Mouse (Mus musculus) intestine, embryonic 14.5 days (tissue): ENCODE data around the gene Agtpbp1. TPM values are rescaled to one million over a fixed set of nuclear protein-coding genes. Genes with fewer than 3 reads are reported as not detected.
A peak's percentile ranks its signal among the peaks of the same experiment; 100 is the strongest.

Experiments
- ATAC-seq: fragments of 200-750 bp; cut with Nextera tagmentation; replicated peaks from 2 replicates; pipeline ENCODE4 v1.8.0; 2017; ENCODE audit warnings: low read depth, moderate number of reproducible peaks, moderate TSS enrichment, moderate library complexity; ENCODE audit not compliant: low FRiP score, low TSS enrichment
- DNase-seq: peaks from one replicate; pipeline ENCODE4 v3.0.0-alpha.2; 2018; ENCODE audit warnings: low spot score
- H3K27ac ChIP-seq: fragments of 300-500 bp; sonication (generic); 2 replicates; pipeline ENCODE4 v1.5.1; 2014; ENCODE audit warnings: low read depth, mild to moderate bottlenecking, control low read depth
- H3K27me3 ChIP-seq: fragments of 300-500 bp; sonication (generic); replicated peaks from 2 replicates; pipeline ENCODE4 v1.6.1; 2014; ENCODE audit warnings: low read length, control low read depth; ENCODE audit not compliant: control insufficient read depth, insufficient read depth
- H3K36me3 ChIP-seq: fragments of 300-500 bp; sonication (generic); 2 replicates; pipeline ENCODE4 v1.6.1; 2014; ENCODE audit warnings: low read length, control low read depth; ENCODE audit not compliant: control insufficient read depth, insufficient read depth
- H3K4me1 ChIP-seq: fragments of 300-500 bp; sonication (generic); replicated peaks from 2 replicates; pipeline ENCODE4 v1.6.1; 2014; ENCODE audit warnings: low read length, control low read depth, mixed read lengths; ENCODE audit not compliant: control insufficient read depth, insufficient read depth
- H3K4me2 ChIP-seq: fragments of 300-500 bp; sonication (generic); 2 replicates; pipeline ENCODE4 v1.6.1; 2014; ENCODE audit warnings: low read length
- H3K4me3 ChIP-seq: fragments of 300-500 bp; sonication (generic); 2 replicates; pipeline ENCODE4 v1.5.1; 2014; ENCODE audit warnings: low read depth, low read length, control low read depth, mixed read lengths
- H3K9ac ChIP-seq: fragments of 300-500 bp; sonication (generic); 2 replicates; pipeline ENCODE4 v1.6.1; 2014; ENCODE audit warnings: mild to moderate bottlenecking, low read length
- H3K9me3 ChIP-seq: fragments of 300-500 bp; sonication (generic); 2 replicates; pipeline ENCODE4 v1.6.1; 2016; ENCODE audit warnings: low read length, control low read depth; ENCODE audit not compliant: control insufficient read depth
- WGBS: fragments of 180-500 bp; shearing (Covaris S2); extraction: QIAGEN DNeasy Blood & Tissue Kit; methylation state at CpG from one replicate; pipeline ENCODE4 v1.1.7; 2014; 5-methylcytosine and 5-hydroxymethylcytosine counted together
- polyA plus RNA-seq: library from polyadenylated mRNA; unstranded; fragments of >200 nt; fragmentation: Nextera tagmentation; extraction: Ambion mirVana; gene quantifications from 2 replicates; pipeline ENCODE4 v1.2.1, GENCODE M21; 2014

Gene Agtpbp1
- polyA plus RNA-seq, 1 experiment from 2014 or later, result 22.5 TPM

DNA sequence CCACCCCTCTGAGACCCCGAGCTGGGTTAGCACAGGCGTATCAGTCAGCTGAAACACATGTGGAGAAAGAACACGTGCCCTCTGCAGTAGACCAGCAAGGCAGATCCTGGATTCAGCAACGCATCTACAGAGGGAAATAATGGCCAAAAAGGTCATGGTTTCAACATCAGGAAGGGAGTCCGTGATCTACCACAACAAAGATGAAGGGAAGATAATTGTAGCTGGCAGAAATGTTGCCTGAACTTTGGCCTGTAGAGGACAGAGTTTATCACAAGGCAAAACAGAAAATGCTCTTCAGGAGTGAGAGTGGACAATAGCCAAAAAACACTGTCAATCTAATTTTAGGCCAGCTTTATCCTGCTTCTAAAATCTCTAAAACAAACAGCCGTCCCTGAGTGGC is 177.8 kb downstream of the Agtpbp1 start:
- Histone ChIP-seq H3K4me3 (no peak overlapping the region), H3K4me1 (no peaks in the 10 kb centered on the region), H3K9me3 (no peaks in the 10 kb centered on the region), H3K4me2 (no peak overlapping the region), H3K36me3 (no peaks in the 10 kb centered on the region), H3K27me3 (no peaks in the 10 kb centered on the region), H3K27ac (no peak overlapping the region), H3K9ac (no peak overlapping the region)
- DNase-seq (no peak), ATAC-seq (no peak)
- WGBS, result 94% methylated on average over 6 of the region's 6 CpGs

DNA sequence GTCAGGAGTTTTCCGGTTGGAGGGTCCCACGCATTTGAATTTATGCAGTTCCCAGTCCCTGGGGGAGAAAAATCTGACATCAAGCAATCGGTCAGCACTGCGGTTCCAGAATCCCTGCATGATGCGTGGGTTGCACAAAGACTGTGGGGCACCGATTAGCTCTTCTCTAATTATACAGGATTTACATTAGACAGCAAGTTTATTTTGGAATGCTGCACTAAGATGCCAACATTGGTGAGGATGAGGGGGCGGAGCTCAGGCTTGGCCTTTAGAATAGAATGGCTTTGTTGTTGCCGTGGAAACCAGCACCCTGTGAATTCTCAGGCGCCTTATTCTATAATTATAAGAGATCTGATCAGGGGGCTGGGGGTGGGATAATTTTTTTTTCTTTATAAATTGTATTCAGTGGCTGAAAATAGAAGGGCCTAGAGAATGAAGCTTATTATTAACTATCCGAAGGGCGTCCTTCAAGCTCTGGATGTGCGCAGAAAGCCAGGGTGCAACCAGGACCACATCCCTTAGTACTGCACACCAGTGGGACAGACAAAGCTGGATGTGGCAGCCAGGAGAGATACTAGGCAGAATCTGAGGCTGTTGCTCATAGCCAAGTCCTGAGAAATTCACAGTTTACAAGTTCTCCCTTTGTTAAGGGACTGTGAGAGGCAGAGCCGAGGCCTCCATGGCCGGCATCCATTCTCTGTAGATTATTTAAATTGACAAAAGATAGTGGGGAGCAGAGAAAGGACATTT is 182.8 kb downstream of the Agtpbp1 start:
- no peak for ATAC-seq
- H3K4me3 ChIP-seq, result no peak overlapping the region
- no peaks in the 10 kb centered on the region for H3K27me3 ChIP-seq
- H3K9ac ChIP-seq, result no peak overlapping the region
- H3K27ac ChIP-seq, result no peak overlapping the region
- no peak for DNase-seq
- H3K4me2 ChIP-seq, result no peak overlapping the region
- H3K9me3 ChIP-seq, result no peaks in the 10 kb centered on the region
- no peaks in the 10 kb centered on the region for H3K4me1 ChIP-seq
- H3K36me3 ChIP-seq, result no peaks in the 10 kb centered on the region
- WGBS, result 86% methylated on average over 14 of the region's 14 CpGs

DNA sequence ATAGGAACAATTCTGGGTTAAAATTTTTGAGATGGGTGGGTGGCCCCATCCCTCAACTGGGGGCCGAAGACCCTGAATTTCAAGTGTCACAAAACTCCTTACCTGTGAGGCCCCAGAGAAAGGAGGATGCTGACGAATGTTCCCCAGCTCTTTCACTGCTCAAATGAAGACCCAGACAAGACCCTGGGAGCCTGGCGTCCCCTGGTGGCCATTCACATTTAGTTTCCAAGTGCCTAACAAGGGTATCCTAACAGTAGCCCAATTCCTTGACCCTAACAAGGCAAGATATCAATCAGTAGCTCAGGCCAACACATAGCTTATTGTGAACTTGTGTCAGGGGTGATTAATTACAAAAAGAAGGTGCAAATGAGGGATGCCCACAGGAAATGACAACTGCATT is 187.5 kb downstream of the Agtpbp1 start:
- no peaks in the 10 kb centered on the region for H3K9me3 ChIP-seq
- no peak overlapping the region for H3K9ac ChIP-seq
- DNase-seq, result peak; percentile 63
- no peaks in the 10 kb centered on the region for H3K4me1 ChIP-seq
- no peak for ATAC-seq
- H3K27ac ChIP-seq, result no peak overlapping the region
- no peak overlapping the region for H3K4me3 ChIP-seq
- H3K36me3 ChIP-seq, result no peaks in the 10 kb centered on the region
- no peak overlapping the region for H3K4me2 ChIP-seq
- 30% methylated on average over 3 of the region's 3 CpGs for WGBS
- H3K27me3 ChIP-seq, result no peaks in the 10 kb centered on the region

Other genes starting within 250 kb of the Agtpbp1 start
- gene Naa35, start within 50 bp of the Agtpbp1 start, polyA plus RNA-seq, result 79.6 and 83.3 TPM in 2 replicates
- gene Golm1, start 90.6 kb upstream of the Agtpbp1 start, polyA plus RNA-seq, result 86.5 and 88.7 TPM in 2 replicates
- gene 4921517D22Rik, start 108.9 kb upstream of the Agtpbp1 start, polyA plus RNA-seq, result not detected in 2 replicates
- 0.07 TPM in 1 of 2 replicates, not detected in the other for gene Spata31d1a, start 125.1 kb upstream of the Agtpbp1 start, polyA plus RNA-seq
- gene Spata31d1b, start 127.1 kb upstream of the Agtpbp1 start, polyA plus RNA-seq, result not detected in 2 replicates
- not detected in 2 replicates for gene Spata31d1d, start 146.5 kb upstream of the Agtpbp1 start, polyA plus RNA-seq
- not detected in 2 replicates for gene 1700014D04Rik, start 161.5 kb upstream of the Agtpbp1 start, polyA plus RNA-seq
- gene Isca1, start 184.6 kb upstream of the Agtpbp1 start, polyA plus RNA-seq, result 111 and 115 TPM in 2 replicates
- gene Gm49354, start 197.0 kb upstream of the Agtpbp1 start, polyA plus RNA-seq, result not detected in 2 replicates
- gene Tut7, start 237.9 kb upstream of the Agtpbp1 start, polyA plus RNA-seq, result 40.8 and 43.6 TPM in 2 replicates